Mouse (Mus musculus): ENCODE data around the gene Cbx6. TPM values are rescaled to one million over a fixed set of nuclear protein-coding genes. Genes with fewer than 3 reads are reported as not detected.

The Cbx6 gene
- polyA plus RNA-seq, 1 experiment from 2014 or later, result 22.4 TPM

GRCm38 (mm10) chr15:79790111-79790510 is 44.4 kb downstream of the Cbx6 start:
- H3K4me3 ChIP-seq (ENCODE audit: low read length), result no peak overlapping the region
- H3K27ac ChIP-seq (ENCODE audit: low read depth, low read length), result no peak overlapping the region
- no peaks in the 10 kb centered on the region for H3K4me1 ChIP-seq (ENCODE audit: control insufficient read depth, insufficient read depth, low read length)
- no peak overlapping the region for H3K4me2 ChIP-seq (replicated peaks; ENCODE audit: low read depth, low read length)
- no peak overlapping the region for H3K9ac ChIP-seq (ENCODE audit: low read depth, low read length)
- 50% methylated on average over 8 of the region's 8 CpGs for WGBS
- no peak for ATAC-seq (ENCODE audit: low FRiP score, low TSS enrichment)
- H3K9me3 ChIP-seq (ENCODE audit: control insufficient read depth, low read length), result no peaks in the 10 kb centered on the region
- H3K36me3 ChIP-seq (ENCODE audit: control insufficient read depth, insufficient read depth, low read length), result no peaks in the 10 kb centered on the region
- no peaks in the 10 kb centered on the region for H3K27me3 ChIP-seq (ENCODE audit: control insufficient read depth, insufficient read depth, low read length)

GRCm38 (mm10) chr15:79787815-79788214 is 46.7 kb downstream of the Cbx6 start:
- H3K4me1 ChIP-seq (ENCODE audit: control insufficient read depth, insufficient read depth, low read length), result no peaks in the 10 kb centered on the region
- no peaks in the 10 kb centered on the region for H3K27me3 ChIP-seq (ENCODE audit: control insufficient read depth, insufficient read depth, low read length)
- WGBS, result 67% methylated on average over 8 of the region's 8 CpGs
- no peak overlapping the region for H3K27ac ChIP-seq (ENCODE audit: low read depth, low read length)
- no peak overlapping the region for H3K4me3 ChIP-seq (ENCODE audit: low read length)
- H3K9me3 ChIP-seq (ENCODE audit: control insufficient read depth, low read length), result no peaks in the 10 kb centered on the region
- no peaks in the 10 kb centered on the region for H3K36me3 ChIP-seq (ENCODE audit: control insufficient read depth, insufficient read depth, low read length)
- no peak overlapping the region for H3K9ac ChIP-seq (ENCODE audit: low read depth, low read length)
- no peak overlapping the region for H3K4me2 ChIP-seq (replicated peaks; ENCODE audit: low read depth, low read length)
- ATAC-seq (ENCODE audit: low FRiP score, low TSS enrichment), result no peak

- no peak for ATAC-seq (ENCODE audit: low FRiP score, low TSS enrichment)
- 63% methylated on average over 1 of the region's 1 CpGs for WGBS
- Histone ChIP-seq H3K4me3 (ENCODE audit: low read length) (no peak overlapping the region), H3K9ac (ENCODE audit: low read depth, low read length) (no peak overlapping the region), H3K4me1 (ENCODE audit: control insufficient read depth, insufficient read depth, low read length) (no peaks in the 10 kb centered on the region), H3K27ac (ENCODE audit: low read depth, low read length) (no peak overlapping the region), H3K36me3 (ENCODE audit: control insufficient read depth, insufficient read depth, low read length) (no peaks in the 10 kb centered on the region), H3K9me3 (ENCODE audit: control insufficient read depth, low read length) (no peaks in the 10 kb centered on the region), H3K4me2 (replicated peaks; ENCODE audit: low read depth, low read length) (no peak overlapping the region), H3K27me3 (ENCODE audit: control insufficient read depth, insufficient read depth, low read length) (no peaks in the 10 kb centered on the region)
Observed at GRCm38 (mm10) chr15:79785056-79785455, 49.4 kb downstream of the Cbx6 start.

GRCm38 (mm10) chr15:79777749-79778148 is 56.7 kb downstream of the Cbx6 start, which contains the start of gene Dnal4:
Gene Dnal4, minus strand, starts transcription at chr15:79777849.
- ATAC-seq (ENCODE audit: low FRiP score, low TSS enrichment), result no peak
- no peaks in the 10 kb centered on the region for H3K9me3 ChIP-seq (ENCODE audit: control insufficient read depth, low read length)

GRCm38 (mm10) chr15:79775662-79776061 is 58.8 kb downstream of the Cbx6 start:
- Histone ChIP-seq H3K27me3 (ENCODE audit: control insufficient read depth, insufficient read depth, low read length) (no peaks in the 10 kb centered on the region), H3K9me3 (ENCODE audit: control insufficient read depth, low read length) (no peaks in the 10 kb centered on the region), H3K4me3 (ENCODE audit: low read length) (no peak overlapping the region), H3K36me3 (ENCODE audit: control insufficient read depth, insufficient read depth, low read length) (no peaks in the 10 kb centered on the region), H3K4me2 (replicated peaks; ENCODE audit: low read depth, low read length) (no peak overlapping the region), H3K9ac (ENCODE audit: low read depth, low read length) (no peak overlapping the region), H3K27ac (ENCODE audit: low read depth, low read length) (no peak overlapping the region), H3K4me1 (ENCODE audit: control insufficient read depth, insufficient read depth, low read length) (peaks cover 7% of the 10 kb centered on the region; the same call in 1 of the 2 replicates)
- 63% methylated on average over 7 of the region's 7 CpGs for WGBS
- no peak for ATAC-seq (ENCODE audit: low FRiP score, low TSS enrichment)

More at GRCm38 (mm10) chr15:79777749-79778148, 56.7 kb downstream of the Cbx6 start, which contains the start of gene Dnal4:
- Histone ChIP-seq H3K27me3 (ENCODE audit: control insufficient read depth, insufficient read depth, low read length) (no peaks in the 10 kb centered on the region), H3K4me1 (ENCODE audit: control insufficient read depth, insufficient read depth, low read length) (peaks cover 7% of the 10 kb centered on the region; the same call in 1 of the 2 replicates), H3K4me3 (ENCODE audit: low read length) (no peak within 1 kb of the TSS), H3K36me3 (ENCODE audit: control insufficient read depth, insufficient read depth, low read length) (no peaks in the 10 kb centered on the region), H3K9ac (ENCODE audit: low read depth, low read length) (no peak within 1 kb of the TSS), H3K27ac (ENCODE audit: low read depth, low read length) (no peak within 1 kb of the TSS), H3K4me2 (replicated peaks; ENCODE audit: low read depth, low read length) (no peak within 1 kb of the TSS)

- Histone ChIP-seq H3K4me3 (ENCODE audit: low read length) (peak overlapping the region; percentile 73), H3K27ac (ENCODE audit: low read depth, low read length) (peak overlapping the region; percentile 45; the same call in 1 of the 2 replicates), H3K9me3 (ENCODE audit: control insufficient read depth, low read length) (no peaks in the 10 kb centered on the region), H3K4me1 (ENCODE audit: control insufficient read depth, insufficient read depth, low read length) (peaks cover 7% of the 10 kb centered on the region; the same call in 1 of the 2 replicates), H3K9ac (ENCODE audit: low read depth, low read length) (peak overlapping the region; percentile 67), H3K36me3 (ENCODE audit: control insufficient read depth, insufficient read depth, low read length) (no peaks in the 10 kb centered on the region), H3K4me2 (replicated peaks; ENCODE audit: low read depth, low read length) (peak overlapping the region; percentile 56), H3K27me3 (ENCODE audit: control insufficient read depth, insufficient read depth, low read length) (no peaks in the 10 kb centered on the region)
- WGBS, result under 1% methylated on average over 49 of the region's 50 CpGs
- ATAC-seq (ENCODE audit: low FRiP score, low TSS enrichment), result peak; percentile 99
Observed at GRCm38 (mm10) chr15:79774117-79775027, 60.1 kb downstream of the Cbx6 start.

Other genes starting within 250 kb of the Cbx6 start
- 1.4 and 2.0 TPM in 2 replicates for gene Dmc1, start 229.6 kb downstream of the Cbx6 start, polyA plus RNA-seq (2014; fragmentation: Nextera tagmentation; extraction: Ambion mirVana)
- gene Fam227a, start 175.7 kb downstream of the Cbx6 start, polyA plus RNA-seq (2014; fragmentation: Nextera tagmentation; extraction: Ambion mirVana), result 1.6 and 2.7 TPM in 2 replicates
- 52.4 and 56.0 TPM in 2 replicates for gene Cby1, start 175.5 kb downstream of the Cbx6 start, polyA plus RNA-seq (2014; fragmentation: Nextera tagmentation; extraction: Ambion mirVana)
- 274 and 346 TPM in 2 replicates for gene Tomm22, start 163.8 kb downstream of the Cbx6 start, polyA plus RNA-seq (2014; fragmentation: Nextera tagmentation; extraction: Ambion mirVana)
- gene Josd1, start 146.8 kb downstream of the Cbx6 start, polyA plus RNA-seq (2014; fragmentation: Nextera tagmentation; extraction: Ambion mirVana), result 11.9 and 13.0 TPM in 2 replicates
- gene Gtpbp1, start 143.8 kb downstream of the Cbx6 start, polyA plus RNA-seq (2014; fragmentation: Nextera tagmentation; extraction: Ambion mirVana), result 20.3 and 31.6 TPM in 2 replicates
- 5.1 and 6.9 TPM in 2 replicates for gene Sun2, start 92.2 kb downstream of the Cbx6 start, polyA plus RNA-seq (2014; fragmentation: Nextera tagmentation; extraction: Ambion mirVana)
- gene Dnal4, start 56.8 kb downstream of the Cbx6 start, polyA plus RNA-seq (2014; fragmentation: Nextera tagmentation; extraction: Ambion mirVana), result 60.1 and 61.6 TPM in 2 replicates
- gene Nptxr, start 29.9 kb downstream of the Cbx6 start, polyA plus RNA-seq (2014; fragmentation: Nextera tagmentation; extraction: Ambion mirVana), result 0.50 and 1.8 TPM in 2 replicates
- gene Npcd, start 451 bp downstream of the Cbx6 start, polyA plus RNA-seq (2014; fragmentation: Nextera tagmentation; extraction: Ambion mirVana), result 0.22 TPM in 1 of 2 replicates, not detected in the other
- gene Apobec3, start 57.0 kb upstream of the Cbx6 start, polyA plus RNA-seq (2014; fragmentation: Nextera tagmentation; extraction: Ambion mirVana), result 20.3 and 25.3 TPM in 2 replicates
- 1.5 and 2.0 TPM in 2 replicates for gene Cbx7, start 136.4 kb upstream of the Cbx6 start, polyA plus RNA-seq (2014; fragmentation: Nextera tagmentation; extraction: Ambion mirVana)
- 5.0 and 5.8 TPM in 2 replicates for gene Pdgfb, start 180.3 kb upstream of the Cbx6 start, polyA plus RNA-seq (2014; fragmentation: Nextera tagmentation; extraction: Ambion mirVana)